In genomic region chr15:89177576-89178259, GRCm38 (mm10) we compare ENCODE assay signal across 8 mouse cellular contexts. TPM values are rescaled to one million over a fixed set of nuclear protein-coding genes. Genes with fewer than 3 reads are reported as not detected.
A peak's percentile ranks its signal among the peaks of the same experiment; 100 is the strongest.
DNase-seq lines count a peak whose midpoint lies in the region; ATAC-seq and TF ChIP-seq lines count a peak whose summit lies in the region.

No protein-coding gene starts in this region.

- no peak for DNase-seq in spleen, adult 2 months (ENCODE audit: low read depth in 1 of 2, low spot score in 2 of 2)
- DNase-seq in spleen, postnatal 4 days (ENCODE audit: low spot score in 2 of 2) = no peak
- no peak for DNase-seq in limb, embryonic 11.5 days (ENCODE audit: low spot score)
- no peak for DNase-seq in retina, embryonic 14.5 days (ENCODE audit: low spot score)
- no peak for DNase-seq in T-cell, adult 2 months (ENCODE audit: low spot score)
- no peak for DNase-seq in retina, postnatal 1 day

- peak; percentile 66 for ATAC-seq in granulocyte monocyte progenitor cell, adult 5-6 weeks (replicated peaks; ENCODE audit: poor library complexity, severe bottlenecking)
- no peak for ATAC-seq in limb, embryonic 11.5 days (ENCODE audit: insufficient number of reproducible peaks, low FRiP score, low TSS enrichment, low read depth)
- ATAC-seq in neural tube, embryonic 12.5 days (ENCODE audit: low FRiP score, low read depth) = no peak

- H3K4me3 ChIP-seq in spleen, adult 2 months (ENCODE audit: extremely low read depth, insufficient read depth, insufficient read length) = no peak overlapping the region
- no peak overlapping the region for H3K4me3 ChIP-seq in limb, embryonic 11.5 days (ENCODE audit: low read depth, low read length)
- H3K4me3 ChIP-seq in neural tube, embryonic 12.5 days = no peak overlapping the region

- H3K9me3 ChIP-seq in limb, embryonic 11.5 days (ENCODE audit: control insufficient read depth, low read length) = no peaks in the 10 kb centered on the region
- no peaks in the 10 kb centered on the region for H3K9me3 ChIP-seq in neural tube, embryonic 12.5 days

- 0 out of 2 replicates have a peak, but pooled peaks cover 2% of the 10 kb centered on the region for H3K27me3 ChIP-seq in spleen, adult 2 months (ENCODE audit: control insufficient read depth, insufficient read depth, low read length)
- H3K27me3 ChIP-seq in limb, embryonic 11.5 days (ENCODE audit: control insufficient read depth, insufficient read depth, low read length) = no peaks in the 10 kb centered on the region
- 0 out of 2 replicates have a peak, but pooled peaks cover 6% of the 10 kb centered on the region for H3K27me3 ChIP-seq in neural tube, embryonic 12.5 days (replicated peaks)

- H3K4me1 ChIP-seq in spleen, adult 2 months (ENCODE audit: control insufficient read depth, insufficient read depth, insufficient read length) = peaks cover 35% of the 10 kb centered on the region
- peaks cover 52% of the 10 kb centered on the region for H3K4me1 ChIP-seq in limb, embryonic 11.5 days (ENCODE audit: control insufficient read depth, insufficient read depth, low read length)
- H3K4me1 ChIP-seq in neural tube, embryonic 12.5 days = peaks cover 76% of the 10 kb centered on the region

- peak overlapping the region; percentile 72 for H3K27ac ChIP-seq in spleen, adult 2 months (ENCODE audit: insufficient read depth, low read length)
- H3K27ac ChIP-seq in limb, embryonic 11.5 days (replicated peaks; ENCODE audit: low read depth, low read length) = no peak overlapping the region
- H3K27ac ChIP-seq in neural tube, embryonic 12.5 days = no peak overlapping the region

- 55% methylated on average over 4 of the region's 4 CpGs for WGBS in spleen, adult 2 months
- WGBS in limb, embryonic 11.5 days = 80% methylated on average over 4 of the region's 4 CpGs
- WGBS in neural tube, embryonic 12.5 days = 79% methylated on average over 3 of the region's 4 CpGs

- H3K36me3 ChIP-seq in spleen, adult 2 months (ENCODE audit: control insufficient read depth, insufficient read depth, low read length) = no peaks in the 10 kb centered on the region
- no peaks in the 10 kb centered on the region for H3K36me3 ChIP-seq in limb, embryonic 11.5 days (ENCODE audit: control insufficient read depth, insufficient read depth, low read length)
- no peaks in the 10 kb centered on the region for H3K36me3 ChIP-seq in neural tube, embryonic 12.5 days

- TF ChIP-seq CTCF in spleen, adult 2 months (IDR thresholded peaks at IDR 0.05; ENCODE audit: extremely low read depth, insufficient read depth, insufficient read length, insufficient replicate concordance) = no peak

- no peak overlapping the region; the same call in 1 of the 2 replicates for H3K9ac ChIP-seq in limb, embryonic 11.5 days (ENCODE audit: low read length)
- peak overlapping the region; percentile 96; the same call in 1 of the 2 replicates for H3K9ac ChIP-seq in neural tube, embryonic 12.5 days

- 0 out of 2 replicates have a peak overlapping the region, but pooled peaks have one; percentile 2 for H3K4me2 ChIP-seq in limb, embryonic 11.5 days (ENCODE audit: low read depth, severe bottlenecking)
- peak overlapping the region; percentile 89 for H3K4me2 ChIP-seq in neural tube, embryonic 12.5 days (replicated peaks)

- no peak for TF ChIP-seq POLR2A in spleen, adult 2 months (IDR thresholded peaks at IDR 0.05; ENCODE audit: low read depth, low read length)

RNA-seq across cellular contexts. Expression of gene Plxnb2, which starts 2.9 kb away (rescaled TPM):
- polyA plus RNA-seq in spleen, adult 2 months (2012; rRNA removed) = 89.4 and 96.8 TPM in 2 replicates
- 19.1 and 23.4 TPM in 2 replicates for total RNA-seq in granulocyte monocyte progenitor cell, adult 5-6 weeks (2014; fragmentation: Nextera tagmentation)
- total RNA-seq in granulocyte monocyte progenitor cell, adult 5-6 weeks (2017) = 11.0 and 14.7 TPM in 2 replicates
- polyA plus RNA-seq in limb, embryonic 11.5 days (2014; fragmentation: Nextera tagmentation; extraction: Ambion mirVana) = 122 and 125 TPM in 2 replicates
- 123 and 126 TPM in 2 replicates for polyA plus RNA-seq in neural tube, embryonic 12.5 days (2016; fragmentation: Nextera tagmentation; extraction: Ambion mirVana)

RNA-seq across cellular contexts. Expression of gene Dennd6b, which starts 18.6 kb away (rescaled TPM):
- polyA plus RNA-seq in spleen, adult 2 months (2012; rRNA removed) = 25.2 and 30.8 TPM in 2 replicates
- total RNA-seq in granulocyte monocyte progenitor cell, adult 5-6 weeks (2014; fragmentation: Nextera tagmentation) = 4.3 and 6.1 TPM in 2 replicates
- 2.5 and 4.7 TPM in 2 replicates for total RNA-seq in granulocyte monocyte progenitor cell, adult 5-6 weeks (2017)
- polyA plus RNA-seq in limb, embryonic 11.5 days (2014; fragmentation: Nextera tagmentation; extraction: Ambion mirVana) = 19.4 and 19.8 TPM in 2 replicates
- 55.5 and 62.6 TPM in 2 replicates for polyA plus RNA-seq in neural tube, embryonic 12.5 days (2016; fragmentation: Nextera tagmentation; extraction: Ambion mirVana)

RNA-seq across cellular contexts. Expression of gene Mapk11, which starts 28.3 kb away (rescaled TPM):
- polyA plus RNA-seq in spleen, adult 2 months (2012; rRNA removed) = 29.0 and 35.1 TPM in 2 replicates
- not detected in 2 replicates for total RNA-seq in granulocyte monocyte progenitor cell, adult 5-6 weeks (2014; fragmentation: Nextera tagmentation)
- not detected in 2 replicates for total RNA-seq in granulocyte monocyte progenitor cell, adult 5-6 weeks (2017)
- 15.3 and 16.6 TPM in 2 replicates for polyA plus RNA-seq in limb, embryonic 11.5 days (2014; fragmentation: Nextera tagmentation; extraction: Ambion mirVana)
- polyA plus RNA-seq in neural tube, embryonic 12.5 days (2016; fragmentation: Nextera tagmentation; extraction: Ambion mirVana) = 45.7 and 46.6 TPM in 2 replicates

RNA-seq across cellular contexts. Expression of gene Ppp6r2, which starts 33.6 kb away (rescaled TPM):
- 120 and 255 TPM in 2 replicates for polyA plus RNA-seq in spleen, adult 2 months (2012; rRNA removed)
- 9.2 and 10.5 TPM in 2 replicates for total RNA-seq in granulocyte monocyte progenitor cell, adult 5-6 weeks (2014; fragmentation: Nextera tagmentation)
- 5.8 and 6.4 TPM in 2 replicates for total RNA-seq in granulocyte monocyte progenitor cell, adult 5-6 weeks (2017)
- polyA plus RNA-seq in limb, embryonic 11.5 days (2014; fragmentation: Nextera tagmentation; extraction: Ambion mirVana) = 22.7 and 23.4 TPM in 2 replicates
- polyA plus RNA-seq in neural tube, embryonic 12.5 days (2016; fragmentation: Nextera tagmentation; extraction: Ambion mirVana) = 56.9 and 69.7 TPM in 2 replicates

RNA-seq across cellular contexts. Expression of gene Mapk12, which starts 37.2 kb away (rescaled TPM):
- polyA plus RNA-seq in spleen, adult 2 months (2012; rRNA removed) = 3.7 and 3.9 TPM in 2 replicates
- total RNA-seq in granulocyte monocyte progenitor cell, adult 5-6 weeks (2014; fragmentation: Nextera tagmentation) = not detected in 2 replicates
- 0.93 TPM in 1 of 2 replicates, not detected in the other for total RNA-seq in granulocyte monocyte progenitor cell, adult 5-6 weeks (2017)
- 14.3 and 15.2 TPM in 2 replicates for polyA plus RNA-seq in limb, embryonic 11.5 days (2014; fragmentation: Nextera tagmentation; extraction: Ambion mirVana)
- polyA plus RNA-seq in neural tube, embryonic 12.5 days (2016; fragmentation: Nextera tagmentation; extraction: Ambion mirVana) = 11.7 and 13.4 TPM in 2 replicates
